Mouse (Mus musculus): ENCODE data around the gene Mfap1b.
"Not testable (repeated sequence)": the region's sequence is repeated elsewhere in the genome, so short reads cannot be mapped to it uniquely, and the experiment has no call there.

Gene Mfap1b

GRCm38 (mm10) chr2:121472783-121473182 is 1.1 kb downstream of the Mfap1b start:
- DNase-seq (ENCODE audit: low spot score) = not testable (repeated sequence)

GRCm38 (mm10) chr2:121468982-121469381 is 4.9 kb downstream of the Mfap1b start:
- DNase-seq (ENCODE audit: low spot score) = not testable (repeated sequence)

- no peak for DNase-seq (ENCODE audit: low spot score)
Measured at GRCm38 (mm10) chr2:121460071-121460470, 13.8 kb downstream of the Mfap1b start.

GRCm38 (mm10) chr2:121456692-121457642 is 16.9 kb downstream of the Mfap1b start, which contains the start of gene Serinc4:
TSS of gene Serinc4 (minus strand) at chr2:121456781.
- DNase-seq (ENCODE audit: low spot score) = peak; percentile 73

- DNase-seq (ENCODE audit: low spot score) = no peak
Measured at GRCm38 (mm10) chr2:121455534-121455933, 18.3 kb downstream of the Mfap1b start.

- no peak for DNase-seq (ENCODE audit: low spot score)
Measured at GRCm38 (mm10) chr2:121453917-121454316, 19.9 kb downstream of the Mfap1b start.

- DNase-seq (ENCODE audit: low spot score) = no peak
Measured at GRCm38 (mm10) chr2:121452990-121453389, 20.9 kb downstream of the Mfap1b start, which contains the start of gene Hypk. TSS of gene Hypk (plus strand) at chr2:121453290.

- no peak for DNase-seq (ENCODE audit: low spot score)
Measured at GRCm38 (mm10) chr2:121452361-121452760, 21.5 kb downstream of the Mfap1b start.

- DNase-seq (ENCODE audit: low spot score) = no peak
Measured at GRCm38 (mm10) chr2:121450093-121450492, 23.8 kb downstream of the Mfap1b start.

- DNase-seq (ENCODE audit: low spot score) = no peak
Measured at GRCm38 (mm10) chr2:121449545-121450011, 24.3 kb downstream of the Mfap1b start.

- DNase-seq (ENCODE audit: low spot score) = peak; percentile 100
Measured at GRCm38 (mm10) chr2:121448739-121449535, 24.9 kb downstream of the Mfap1b start, which contains the start of gene Serf2. TSS of gene Serf2 (plus strand) at chr2:121449195.

GRCm38 (mm10) chr2:121448136-121448535 is 25.7 kb downstream of the Mfap1b start:
- no peak for DNase-seq (ENCODE audit: low spot score)

GRCm38 (mm10) chr2:121447006-121447405 is 26.9 kb downstream of the Mfap1b start:
- DNase-seq (ENCODE audit: low spot score) = no peak

GRCm38 (mm10) chr2:121446506-121446905 is 27.4 kb downstream of the Mfap1b start:
- DNase-seq (ENCODE audit: low spot score) = no peak

- no peak for DNase-seq (ENCODE audit: low spot score)
Measured at GRCm38 (mm10) chr2:121445117-121445516, 28.8 kb downstream of the Mfap1b start.

- DNase-seq (ENCODE audit: low spot score) = no peak
Measured at GRCm38 (mm10) chr2:121444178-121444577, 29.7 kb downstream of the Mfap1b start, which contains the start of gene Ell3. TSS of gene Ell3 (minus strand) at chr2:121444278.

- DNase-seq (ENCODE audit: low spot score) = no peak
Measured at GRCm38 (mm10) chr2:121443068-121443349, 30.9 kb downstream of the Mfap1b start.

- DNase-seq (ENCODE audit: low spot score) = peak; percentile 22
Measured at GRCm38 (mm10) chr2:121442259-121443067, 31.4 kb downstream of the Mfap1b start.

GRCm38 (mm10) chr2:121441800-121442199 is 32.1 kb downstream of the Mfap1b start:
- DNase-seq (ENCODE audit: low spot score) = no peak

GRCm38 (mm10) chr2:121440834-121441605 is 32.8 kb downstream of the Mfap1b start:
- no peak for DNase-seq (ENCODE audit: low spot score)

GRCm38 (mm10) chr2:121439746-121440145 is 34.1 kb downstream of the Mfap1b start:
- no peak for DNase-seq (ENCODE audit: low spot score)
